Mouse (Mus musculus): ENCODE data around the gene Tiam1.

The Tiam1 gene

GRCm38 (mm10) chr16:89904121-89904520, 239.4 kb downstream of the Tiam1 start:
- DNase-seq = no peak

GRCm38 (mm10) chr16:89902578-89903304, 240.8 kb downstream of the Tiam1 start:
- no peak for DNase-seq

GRCm38 (mm10) chr16:89900681-89901080, 242.9 kb downstream of the Tiam1 start:
- DNase-seq = peak; percentile 23

GRCm38 (mm10) chr16:89899192-89899591, 244.4 kb downstream of the Tiam1 start:
- no peak for DNase-seq

GRCm38 (mm10) chr16:89898299-89898625, 245.3 kb downstream of the Tiam1 start:
- no peak for DNase-seq

- no peak for DNase-seq
Observed at GRCm38 (mm10) chr16:89897547-89898298, 245.8 kb downstream of the Tiam1 start.

GRCm38 (mm10) chr16:89896885-89897546, 246.6 kb downstream of the Tiam1 start:
- no peak for DNase-seq

- DNase-seq = no peak
Observed at GRCm38 (mm10) chr16:89896392-89896791, 247.2 kb downstream of the Tiam1 start.

- no peak for DNase-seq
Observed at GRCm38 (mm10) chr16:89895283-89895682, 248.3 kb downstream of the Tiam1 start.

GRCm38 (mm10) chr16:89894816-89895215, 248.8 kb downstream of the Tiam1 start:
- DNase-seq = peak; percentile 30

GRCm38 (mm10) chr16:89890515-89891189, 252.9 kb downstream of the Tiam1 start:
- no peak for DNase-seq

- DNase-seq = no peak
Observed at GRCm38 (mm10) chr16:89889890-89890462, 253.6 kb downstream of the Tiam1 start.

- DNase-seq = no peak
Observed at GRCm38 (mm10) chr16:89886561-89886960, 257.0 kb downstream of the Tiam1 start.

GRCm38 (mm10) chr16:89885661-89886060, 257.9 kb downstream of the Tiam1 start:
- DNase-seq = no peak

- DNase-seq = no peak
Observed at GRCm38 (mm10) chr16:89883897-89884296, 259.7 kb downstream of the Tiam1 start.

GRCm38 (mm10) chr16:89882477-89883234, 260.9 kb downstream of the Tiam1 start:
- no peak for DNase-seq

GRCm38 (mm10) chr16:89877206-89877605, 266.4 kb downstream of the Tiam1 start:
- no peak for DNase-seq

GRCm38 (mm10) chr16:89876079-89876478, 267.5 kb downstream of the Tiam1 start:
- DNase-seq = no peak

GRCm38 (mm10) chr16:89874012-89874704, 269.4 kb downstream of the Tiam1 start:
- DNase-seq = peak; percentile 29

- DNase-seq = no peak
Observed at GRCm38 (mm10) chr16:89872011-89872942, 271.3 kb downstream of the Tiam1 start.
